Mouse (Mus musculus): ENCODE measurements around the gene Myo15.
"Not testable (repeated sequence)": the region's sequence is repeated elsewhere in the genome, so short reads cannot be mapped to it uniquely, and the experiment has no call there.

Gene Myo15

DNA sequence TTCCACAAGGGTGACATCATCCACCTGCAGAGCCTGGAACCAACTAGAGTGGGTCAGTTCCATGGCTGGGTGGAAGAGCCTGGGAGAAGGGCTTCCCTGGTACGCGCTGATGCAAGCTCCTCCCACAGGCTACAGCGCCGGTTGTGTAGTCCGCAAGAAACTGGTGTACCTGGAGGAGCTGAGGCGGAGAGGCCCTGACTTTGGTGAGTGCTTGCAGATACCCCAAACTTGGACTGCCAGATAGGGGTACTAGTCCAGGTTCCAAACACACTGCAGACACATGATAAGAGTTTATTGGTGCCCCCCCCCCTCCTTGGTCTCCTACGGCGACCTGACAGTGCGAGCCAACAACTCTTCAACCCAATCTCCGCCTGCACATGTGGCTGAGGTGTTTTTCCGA lies 39.8 kb downstream of the Myo15 start:
- no peak for DNase-seq

GRCm38 (mm10) chr11:60509500-60509899 lies 40.4 kb downstream of the Myo15 start:
- DNase-seq, result no peak

DNA sequence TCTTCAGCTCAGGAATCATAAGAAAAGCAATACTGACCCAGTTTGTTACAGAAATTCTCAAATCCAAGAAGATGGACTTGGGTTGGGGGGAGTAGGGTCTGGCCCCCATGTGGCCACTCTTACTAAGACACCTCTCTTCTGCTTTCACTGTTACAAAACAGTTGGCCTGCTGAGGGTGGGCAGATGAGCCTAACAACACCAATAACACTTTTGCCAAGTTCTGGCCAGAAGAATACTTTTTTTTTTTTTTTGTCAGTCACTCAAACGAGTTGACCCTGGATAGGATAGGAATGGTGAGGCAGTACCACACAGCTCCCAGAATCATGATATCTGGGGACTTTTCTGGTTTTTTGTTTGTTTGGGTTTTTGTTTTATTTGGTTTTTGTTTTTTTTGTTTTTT lies 42.8 kb downstream of the Myo15 start:
- no peak for DNase-seq

DNA sequence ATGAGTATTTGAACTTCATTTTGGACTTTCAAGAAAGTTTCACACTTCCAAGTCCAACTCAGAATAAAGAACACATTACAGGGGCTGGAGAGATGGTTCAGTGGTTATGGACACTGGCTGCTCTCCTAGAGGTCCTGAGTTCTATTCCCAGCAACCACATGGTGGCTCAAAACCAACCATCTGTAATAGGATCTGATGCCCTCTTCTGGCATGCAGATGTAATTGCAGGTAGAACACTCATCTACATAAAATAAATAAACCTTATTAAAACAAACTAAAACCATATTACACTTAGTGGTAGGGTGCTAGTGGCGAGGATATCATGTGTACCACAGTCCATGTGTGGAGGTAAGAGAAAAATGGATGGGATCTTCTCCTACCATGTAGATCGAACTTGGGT lies 43.4 kb downstream of the Myo15 start:
- DNase-seq, result no peak

DNA sequence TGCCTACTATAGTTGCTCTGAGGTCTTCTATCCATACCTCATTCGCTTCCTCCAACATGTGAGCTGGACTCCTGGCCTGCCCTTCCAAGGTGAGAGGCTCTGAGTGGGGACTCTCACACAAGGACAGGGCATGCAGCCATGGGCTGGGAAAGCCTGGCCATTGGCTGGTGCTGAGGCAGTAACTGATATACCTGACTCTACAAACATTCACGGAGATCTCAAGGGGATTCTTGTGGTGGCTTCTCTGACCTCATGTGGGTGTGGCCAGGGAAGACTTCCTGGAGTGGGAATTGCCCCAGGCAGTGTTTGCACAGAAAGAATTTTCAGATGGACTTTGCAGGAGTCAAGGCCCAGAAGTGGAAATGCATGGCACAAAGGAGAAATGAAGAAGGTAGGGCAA lies 45.8 kb downstream of the Myo15 start:
- DNase-seq, result no peak

- peak; percentile 27 for DNase-seq
Measured at GRCm38 (mm10) chr11:60518305-60518704, 49.2 kb downstream of the Myo15 start.

GRCm38 (mm10) chr11:60522027-60522426 lies 52.9 kb downstream of the Myo15 start:
- no peak for DNase-seq

DNA sequence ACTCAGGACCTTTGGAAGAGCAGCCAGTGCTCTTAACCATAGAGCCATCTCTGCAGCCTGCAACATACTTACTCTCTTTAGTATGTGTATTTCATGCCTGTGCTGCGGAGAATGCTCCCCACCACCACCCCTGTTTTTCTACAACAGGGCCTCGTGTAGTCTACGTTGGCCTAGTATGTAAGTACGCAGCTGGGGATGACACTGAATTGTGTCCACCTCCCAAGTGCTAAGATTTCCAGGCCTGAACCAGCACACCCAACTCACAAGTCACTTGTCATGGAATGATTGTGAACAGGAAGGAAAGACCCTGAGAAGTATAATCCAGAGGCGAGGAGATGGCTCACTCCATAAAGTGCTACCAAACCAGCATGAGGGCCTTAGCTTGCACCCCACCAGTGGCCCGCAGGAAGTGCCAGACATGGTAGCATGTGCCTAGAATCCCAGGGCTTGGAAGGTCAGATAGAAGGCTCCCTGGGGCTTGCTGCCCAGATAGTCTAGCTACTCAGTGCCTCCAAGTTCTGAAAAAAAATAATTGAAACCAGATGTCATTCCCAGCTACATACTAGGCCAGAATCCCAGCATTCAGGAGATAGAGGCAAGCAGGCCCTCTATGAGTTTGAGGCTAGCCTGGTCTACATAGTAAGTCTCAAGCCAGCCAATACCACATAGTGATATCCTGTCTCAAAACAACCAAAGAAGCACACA lies 53.7 kb downstream of the Myo15 start:
- no peak for DNase-seq

- DNase-seq, result peak; percentile 90
Measured at GRCm38 (mm10) chr11:60526461-60526860, 57.3 kb downstream of the Myo15 start.

DNA sequence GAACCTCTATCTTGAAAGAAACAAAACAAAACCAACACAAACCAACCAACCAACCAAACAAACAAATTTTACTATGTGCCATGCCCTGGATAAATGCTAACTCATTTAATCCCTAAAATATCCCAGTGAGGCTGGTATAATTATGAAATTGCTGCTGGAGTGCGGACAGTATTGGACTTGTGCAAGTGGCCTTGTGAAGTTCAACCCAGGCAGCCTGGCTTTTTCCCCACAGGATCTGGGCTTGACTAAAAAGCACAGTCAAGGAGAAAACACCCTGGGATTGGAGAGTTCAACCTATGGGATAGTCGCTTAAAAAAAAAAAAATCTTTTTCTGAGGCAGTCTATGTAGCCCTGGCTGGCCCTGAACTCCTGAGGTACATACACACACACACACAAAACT lies 66.5 kb downstream of the Myo15 start:
- no peak for DNase-seq

- peak; percentile 26 for DNase-seq
Measured at GRCm38 (mm10) chr11:60536180-60536858, 67.2 kb downstream of the Myo15 start, which contains the start of gene Alkbh5. Gene Alkbh5, plus strand, starts transcription at chr11:60536381.

DNA sequence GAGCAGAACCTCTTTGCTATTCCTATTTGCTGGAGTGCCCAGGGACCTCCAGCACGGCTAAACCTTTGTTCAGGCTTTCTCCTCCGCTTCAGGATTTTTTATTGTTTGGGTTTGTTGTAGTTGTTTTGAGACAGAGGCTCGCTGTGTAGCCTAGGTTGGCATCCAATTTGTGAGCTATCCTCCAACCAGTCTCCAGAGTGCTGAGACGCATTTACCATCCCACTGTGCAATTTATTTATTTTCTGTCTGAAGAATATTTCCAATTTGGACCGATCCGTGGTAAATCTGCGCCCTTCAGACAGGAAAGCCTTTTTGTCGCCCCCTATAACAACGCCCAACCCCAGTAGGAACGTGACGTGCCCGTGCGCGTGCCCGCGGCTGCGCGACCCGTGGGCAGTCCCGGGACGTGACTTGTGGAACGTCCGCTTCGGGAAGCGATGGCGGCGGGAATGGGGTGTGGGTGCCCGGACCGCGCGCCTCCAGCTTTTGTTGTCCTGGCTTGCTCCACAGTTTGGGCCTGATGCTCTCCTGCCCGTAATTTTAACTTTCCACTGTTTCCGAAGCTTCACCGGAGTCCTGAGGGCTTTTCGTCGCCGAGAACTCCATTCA lies 67.8 kb downstream of the Myo15 start:
- peak; percentile 88 for DNase-seq

DNA sequence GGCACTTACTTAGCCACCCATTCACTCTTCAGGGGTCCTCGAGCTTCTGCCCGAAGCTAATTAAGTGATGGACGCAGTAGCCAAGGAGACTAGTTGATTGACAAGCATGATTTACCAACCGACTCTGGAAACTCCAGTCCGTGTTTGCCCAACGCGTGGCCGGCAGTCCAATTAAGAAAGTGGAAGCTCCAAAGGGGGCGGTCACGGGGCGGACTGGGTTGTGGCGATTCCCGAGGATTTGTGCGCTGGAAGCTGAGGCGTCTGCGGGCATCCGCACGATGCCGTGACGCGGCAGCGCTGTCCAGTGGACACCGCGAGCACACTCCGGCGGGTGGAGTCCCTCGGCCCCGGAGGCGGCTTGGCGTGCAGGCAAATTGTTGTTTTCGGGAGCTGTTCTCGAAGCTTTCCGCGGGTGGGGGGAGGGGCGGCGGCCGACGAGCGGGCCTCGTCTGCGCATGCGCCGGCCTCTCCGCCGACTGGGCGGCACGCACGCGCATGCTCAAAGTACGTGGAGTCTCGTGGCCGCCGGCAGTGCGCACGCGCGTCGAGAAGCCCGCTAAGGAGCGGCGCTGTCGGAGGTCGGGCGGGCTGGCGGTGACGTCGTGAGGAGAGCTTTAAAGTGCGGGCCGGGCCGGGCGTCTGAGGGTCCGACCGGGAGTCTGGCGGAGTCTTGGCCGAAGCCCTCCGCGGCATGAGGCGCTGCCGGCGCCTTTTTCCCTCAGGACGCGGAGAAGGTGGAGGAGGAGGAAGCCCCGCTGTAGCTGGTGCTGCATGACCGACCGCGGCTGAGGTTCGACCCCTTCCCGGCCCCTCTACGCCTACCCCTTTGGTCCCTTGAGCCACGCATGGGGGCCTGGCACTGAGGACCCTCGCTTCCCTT lies 68.6 kb downstream of the Myo15 start:
- DNase-seq, result peak; percentile 99

DNA sequence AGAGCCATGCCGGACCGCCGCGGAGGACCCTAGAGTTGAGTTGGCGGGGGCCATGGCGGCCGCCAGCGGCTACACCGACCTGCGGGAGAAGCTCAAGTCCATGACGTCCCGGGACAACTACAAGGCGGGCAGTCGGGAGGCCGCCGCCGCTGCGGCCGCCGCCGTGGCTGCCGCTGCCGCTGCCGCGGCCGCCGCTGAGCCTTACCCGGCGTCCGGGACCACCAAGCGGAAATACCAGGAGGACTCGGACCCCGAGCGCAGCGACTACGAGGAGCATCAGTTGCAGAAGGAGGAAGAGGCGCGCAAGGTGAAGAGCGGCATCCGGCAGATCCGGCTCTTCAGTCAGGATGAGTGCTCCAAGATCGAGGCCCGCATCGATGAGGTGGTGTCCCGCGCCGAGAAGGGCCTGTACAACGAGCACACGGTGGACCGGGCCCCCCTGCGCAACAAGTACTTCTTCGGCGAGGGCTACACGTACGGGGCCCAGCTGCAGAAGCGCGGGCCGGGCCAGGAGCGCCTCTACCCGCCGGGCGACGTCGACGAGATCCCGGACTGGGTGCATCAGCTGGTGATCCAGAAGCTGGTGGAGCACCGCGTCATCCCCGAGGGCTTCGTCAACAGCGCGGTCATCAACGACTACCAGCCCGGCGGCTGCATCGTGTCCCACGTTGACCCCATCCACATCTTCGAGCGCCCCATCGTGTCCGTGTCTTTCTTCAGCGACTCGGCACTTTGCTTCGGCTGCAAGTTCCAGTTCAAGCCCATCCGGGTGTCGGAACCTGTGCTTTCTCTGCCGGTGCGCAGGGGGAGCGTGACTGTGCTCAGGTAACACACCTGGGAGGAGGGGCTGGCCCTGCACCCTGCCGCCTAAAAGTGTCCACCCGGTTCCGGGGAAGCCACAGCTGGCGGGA lies 69.5 kb downstream of the Myo15 start:
- peak; percentile 58 for DNase-seq

DNA sequence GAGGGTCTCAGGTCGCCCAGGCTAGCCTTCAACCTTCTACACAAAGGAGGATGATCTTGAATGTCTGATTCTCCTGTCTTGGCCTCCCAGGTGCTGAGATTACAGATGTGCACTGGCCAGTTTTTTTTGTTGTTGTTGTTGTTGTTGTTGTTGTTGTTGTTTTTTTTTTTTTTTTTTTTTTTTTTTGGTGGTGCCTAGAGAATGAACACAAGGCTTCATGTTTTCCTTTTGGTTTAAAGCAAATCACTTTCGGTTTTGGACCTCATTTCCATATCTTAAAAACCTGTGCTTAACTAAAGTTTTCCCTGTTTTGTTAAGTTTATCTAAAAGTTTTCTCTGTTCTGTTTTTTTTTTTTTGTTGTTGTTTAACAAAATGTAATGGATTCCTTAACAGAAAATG lies 70.4 kb downstream of the Myo15 start:
- no peak for DNase-seq

- DNase-seq, result peak; percentile 58
Measured at GRCm38 (mm10) chr11:60540002-60540610, 71.0 kb downstream of the Myo15 start.

DNA sequence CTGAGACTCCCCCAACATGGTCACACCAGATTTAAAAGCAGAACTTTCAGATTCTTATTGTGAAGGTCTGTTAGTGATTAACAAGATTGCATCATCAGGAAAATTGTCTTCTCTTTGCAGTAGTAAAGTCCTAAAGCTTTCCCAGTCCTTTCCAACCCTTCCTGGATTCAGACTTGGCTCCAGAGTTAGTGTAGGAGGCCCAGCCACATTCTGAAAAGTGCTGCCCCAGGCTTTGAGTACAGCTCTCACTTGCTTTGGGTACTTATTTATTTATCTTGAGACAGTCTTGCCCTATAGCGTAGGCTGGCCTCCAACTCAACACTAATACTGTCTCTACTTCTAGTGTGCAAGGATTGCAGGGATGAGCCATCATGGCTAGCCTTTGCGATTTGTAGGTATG lies 71.6 kb downstream of the Myo15 start:
- peak; percentile 24 for DNase-seq

DNA sequence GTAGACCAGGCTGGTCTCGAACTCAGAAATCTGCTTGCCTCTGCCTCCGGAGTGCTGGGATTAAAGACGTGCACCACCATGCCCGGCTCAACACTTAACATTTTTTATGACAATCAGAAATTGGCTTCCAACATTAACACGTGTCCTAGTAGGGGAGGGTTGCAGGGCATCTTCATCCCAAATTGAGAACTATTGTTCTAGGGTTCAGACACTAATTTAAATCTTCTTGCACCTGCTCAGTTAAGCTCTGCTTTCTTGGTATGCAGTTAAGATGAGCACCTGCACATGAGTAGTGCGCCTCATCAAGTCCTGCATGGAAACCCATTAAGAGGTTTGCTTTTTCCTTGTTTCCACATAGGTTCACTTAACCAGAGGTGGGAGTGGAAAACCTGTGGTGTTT lies 72.7 kb downstream of the Myo15 start:
- no peak for DNase-seq

DNA sequence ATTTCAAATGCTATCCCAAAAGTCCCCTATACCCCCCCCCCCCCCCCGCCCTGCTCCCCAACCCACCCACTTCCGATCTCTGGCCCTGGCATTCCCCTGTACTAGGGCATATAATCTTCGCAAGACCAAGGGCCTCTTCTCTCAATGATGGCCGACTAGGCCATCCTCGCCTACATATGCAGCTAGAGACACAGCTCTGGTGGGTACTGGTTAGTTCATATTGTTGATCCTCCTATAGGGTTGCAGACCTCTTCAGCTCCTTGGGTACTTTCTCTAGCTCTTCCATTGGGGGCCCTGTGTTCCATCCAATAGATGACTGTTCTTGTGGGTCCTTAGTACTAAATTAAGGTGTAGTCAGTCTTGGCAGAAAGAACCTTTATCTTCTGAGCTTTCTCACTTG lies 74.1 kb downstream of the Myo15 start:
- DNase-seq, result not testable (repeated sequence)

- DNase-seq, result peak; percentile 32
Measured at GRCm38 (mm10) chr11:60545433-60545832, 76.3 kb downstream of the Myo15 start.

GRCm38 (mm10) chr11:60548112-60548511 lies 79.0 kb downstream of the Myo15 start:
- no peak for DNase-seq

DNA sequence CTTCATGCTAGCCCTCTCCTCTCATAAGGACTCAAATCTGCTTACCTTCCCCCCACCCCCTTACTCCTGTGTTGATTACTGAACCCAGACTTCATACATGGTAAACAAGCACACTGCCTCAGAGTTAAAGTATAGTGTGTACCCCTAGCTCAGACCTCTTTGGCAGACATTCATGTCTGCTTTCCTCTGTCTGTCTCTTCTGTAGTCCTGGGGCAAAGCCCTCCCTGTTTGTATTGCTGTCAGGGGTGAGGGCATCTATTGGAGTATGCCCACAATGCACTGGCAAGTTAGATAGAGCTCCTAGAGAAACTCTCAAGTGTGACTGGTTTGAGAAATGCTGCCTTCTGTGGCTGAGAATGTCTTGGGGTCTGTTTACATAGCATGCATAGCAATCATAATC lies 84.0 kb downstream of the Myo15 start:
- DNase-seq, result no peak

Data from kidney, adult 11 months (tissue).